Mouse (Mus musculus): ENCODE data around the gene Cdh12. TPM values are rescaled to one million over a fixed set of nuclear protein-coding genes. Genes with fewer than 3 reads are reported as not detected.
"Not testable (repeated sequence)": the region's sequence is repeated elsewhere in the genome, so short reads cannot be mapped to it uniquely, and the experiment has no call there.

The Cdh12 gene
- polyA plus RNA-seq, 1 experiment = not detected

DNA sequence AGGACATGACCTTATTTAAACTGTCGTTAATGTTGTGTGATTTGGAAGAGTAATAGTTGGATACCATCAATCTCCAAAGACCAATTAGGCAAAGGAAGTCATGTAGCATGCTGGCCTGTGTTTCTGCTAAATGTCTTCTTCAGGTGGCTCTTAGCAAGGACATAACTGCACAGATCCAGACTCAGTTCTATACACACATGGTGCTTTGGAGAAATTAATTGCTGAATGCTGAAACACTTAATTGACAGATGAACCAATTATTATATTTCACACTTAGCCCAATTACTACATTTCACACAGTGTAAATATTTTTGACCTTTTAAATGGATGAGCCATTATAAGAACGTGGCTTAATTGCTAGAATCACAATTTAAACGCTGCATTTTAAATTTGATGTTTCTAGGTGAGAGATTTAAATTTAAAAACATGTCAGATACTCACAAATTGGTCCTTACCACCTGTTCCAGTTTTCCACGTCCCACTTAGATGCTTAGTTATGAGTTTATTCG lies 133.6 kb downstream of the Cdh12 start:
- no peak for TF ChIP-seq GATA1 (IDR thresholded peaks at IDR 0.05; ENCODE audit: borderline replicate concordance, low read length)
- no peak for TF ChIP-seq FLI1 (IDR thresholded peaks at IDR 0.05; ENCODE audit: low read length)
- Histone ChIP-seq H3K4me1 (no peaks in the 10 kb centered on the region), H3K36me3 (replicated peaks; ENCODE audit: low read length) (no peaks in the 10 kb centered on the region), H3K27me3 (replicated peaks) (no peaks in the 10 kb centered on the region), H3K9me3 (no peaks in the 10 kb centered on the region), H3K4me3 (replicated peaks) (no peak overlapping the region)

DNA sequence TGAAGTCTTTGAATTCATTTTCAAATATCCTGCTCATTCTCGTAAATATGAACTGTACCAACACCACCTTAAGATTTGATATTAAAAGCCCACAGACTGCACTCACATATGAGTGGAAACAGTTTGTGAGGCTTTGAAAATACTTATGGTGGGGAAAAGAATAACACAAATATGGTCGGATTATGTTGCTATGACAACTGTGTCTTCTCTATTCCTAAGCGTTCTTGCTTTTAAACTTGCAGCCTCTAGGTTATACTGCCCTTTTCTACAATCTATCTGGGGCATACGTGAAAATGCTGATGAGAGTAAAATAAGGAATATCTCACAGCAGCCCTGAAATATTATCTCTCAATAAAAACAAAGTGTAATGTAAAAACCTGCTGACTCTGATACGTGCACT lies 142.5 kb downstream of the Cdh12 start:
- Histone ChIP-seq H3K27me3 (replicated peaks) (no peaks in the 10 kb centered on the region), H3K36me3 (replicated peaks; ENCODE audit: low read length) (no peaks in the 10 kb centered on the region), H3K9me3 (no peaks in the 10 kb centered on the region), H3K4me3 (replicated peaks) (no peak overlapping the region), H3K4me1 (no peaks in the 10 kb centered on the region)
- TF ChIP-seq FLI1 (IDR thresholded peaks at IDR 0.05; ENCODE audit: low read length) = no peak
- TF ChIP-seq GATA1 (IDR thresholded peaks at IDR 0.05; ENCODE audit: borderline replicate concordance, low read length) = no peak

DNA sequence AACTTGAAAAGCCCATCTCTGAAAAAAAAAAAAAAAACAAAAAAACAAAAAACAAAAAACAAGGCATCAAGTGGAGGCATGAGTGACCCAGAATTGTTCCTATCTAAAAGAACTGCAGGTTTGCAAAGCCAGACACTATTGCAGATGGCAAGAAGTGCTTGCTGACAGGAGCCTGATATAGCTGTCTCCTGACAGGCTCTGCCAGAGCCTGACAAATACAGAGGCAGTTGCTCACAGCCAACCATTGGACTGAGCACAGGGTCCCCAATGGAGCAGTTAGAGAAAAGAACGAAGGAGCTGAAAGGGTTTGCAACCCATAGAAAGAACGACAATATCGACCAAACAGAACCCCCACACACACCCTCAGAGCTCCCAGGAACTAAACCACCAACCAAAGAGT lies 156.7 kb downstream of the Cdh12 start:
- H3K4me1 ChIP-seq; H3K36me3 ChIP-seq (replicated peaks; ENCODE audit: low read length); H3K4me3 ChIP-seq (replicated peaks); H3K9me3 ChIP-seq; H3K27me3 ChIP-seq (replicated peaks): not testable (repeated sequence)

DNA sequence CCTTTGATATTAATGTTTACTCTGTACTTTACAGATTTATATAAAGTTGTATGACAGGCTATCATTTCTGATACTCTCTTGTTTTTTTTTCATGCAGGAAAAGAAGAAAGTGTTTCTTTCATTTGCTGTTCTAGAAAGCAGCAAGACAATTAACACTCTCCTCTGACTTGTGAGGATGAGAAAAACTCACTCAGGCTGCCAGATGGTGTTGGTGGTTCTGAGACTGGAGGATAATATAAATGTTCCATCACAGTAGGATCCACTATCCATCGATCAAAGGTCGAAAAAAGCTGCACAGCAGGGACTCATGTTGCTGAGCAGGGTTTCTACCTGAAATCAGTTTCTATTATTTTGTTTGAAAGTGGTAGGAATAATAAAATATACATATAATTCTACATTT lies 185.5 kb downstream of the Cdh12 start:
- H3K36me3 ChIP-seq (replicated peaks; ENCODE audit: low read length) = no peaks in the 10 kb centered on the region
- TF ChIP-seq GATA1 (IDR thresholded peaks at IDR 0.05; ENCODE audit: borderline replicate concordance, low read length) (no peak), FLI1 (IDR thresholded peaks at IDR 0.05; ENCODE audit: low read length) (no peak)
- no peaks in the 10 kb centered on the region for H3K27me3 ChIP-seq (replicated peaks)
- H3K4me1 ChIP-seq = no peaks in the 10 kb centered on the region
- H3K4me3 ChIP-seq (replicated peaks) = no peak overlapping the region
- H3K9me3 ChIP-seq = no peaks in the 10 kb centered on the region

DNA sequence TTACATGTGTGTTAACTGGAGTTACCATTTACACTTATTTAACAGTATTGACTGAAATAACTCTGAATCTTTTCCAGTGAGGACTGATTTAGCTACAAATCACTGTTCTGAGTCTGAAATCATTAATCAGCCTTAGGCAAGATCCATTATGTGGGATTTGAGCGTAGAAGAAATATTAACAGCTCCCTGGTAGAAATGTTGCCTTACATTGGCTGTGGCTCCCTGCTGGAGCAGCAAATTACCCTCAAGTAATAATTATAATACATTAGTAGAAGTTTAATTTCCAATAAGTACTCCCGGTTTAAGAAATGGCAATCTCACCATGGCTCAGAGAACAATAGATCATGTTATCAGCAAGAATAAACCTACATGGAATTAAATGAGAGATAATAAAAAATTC lies 190.1 kb downstream of the Cdh12 start:
- no peak for TF ChIP-seq GATA1 (IDR thresholded peaks at IDR 0.05; ENCODE audit: borderline replicate concordance, low read length)
- TF ChIP-seq FLI1 (IDR thresholded peaks at IDR 0.05; ENCODE audit: low read length) = no peak
- Histone ChIP-seq H3K9me3 (no peaks in the 10 kb centered on the region), H3K36me3 (replicated peaks; ENCODE audit: low read length) (no peaks in the 10 kb centered on the region), H3K27me3 (replicated peaks) (no peaks in the 10 kb centered on the region), H3K4me3 (replicated peaks) (no peak overlapping the region), H3K4me1 (no peaks in the 10 kb centered on the region)

DNA sequence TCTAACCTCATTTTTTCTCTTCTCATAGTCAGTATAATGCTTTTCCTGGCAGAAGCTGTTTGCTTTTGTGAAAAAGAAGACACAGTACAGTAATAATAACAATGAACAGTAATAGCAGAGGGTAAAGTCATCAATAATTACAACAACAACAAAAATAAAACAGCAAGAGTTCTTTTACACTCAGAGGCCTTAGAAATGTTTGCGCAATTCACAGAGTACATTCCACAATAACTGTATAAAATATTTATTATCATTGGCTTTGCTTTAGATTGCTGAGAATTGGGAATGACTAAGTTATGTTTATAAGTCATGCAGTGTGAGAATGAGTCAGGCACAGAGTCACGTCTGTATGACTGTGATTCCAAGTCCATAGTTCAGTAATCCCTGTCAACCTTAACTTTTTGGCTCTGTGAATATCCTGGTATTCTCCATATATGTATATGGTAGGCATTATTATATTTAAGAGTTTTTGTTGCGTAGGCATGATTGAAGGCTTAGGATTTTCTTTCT lies 193.9 kb downstream of the Cdh12 start:
- no peaks in the 10 kb centered on the region for H3K4me1 ChIP-seq
- H3K36me3 ChIP-seq (replicated peaks; ENCODE audit: low read length) = no peaks in the 10 kb centered on the region
- H3K9me3 ChIP-seq = no peaks in the 10 kb centered on the region
- H3K27me3 ChIP-seq (replicated peaks) = no peaks in the 10 kb centered on the region
- TF ChIP-seq GATA1 (IDR thresholded peaks at IDR 0.05; ENCODE audit: borderline replicate concordance, low read length) = no peak
- no peak for TF ChIP-seq FLI1 (IDR thresholded peaks at IDR 0.05; ENCODE audit: low read length)
- H3K4me3 ChIP-seq (replicated peaks) = no peak overlapping the region

DNA sequence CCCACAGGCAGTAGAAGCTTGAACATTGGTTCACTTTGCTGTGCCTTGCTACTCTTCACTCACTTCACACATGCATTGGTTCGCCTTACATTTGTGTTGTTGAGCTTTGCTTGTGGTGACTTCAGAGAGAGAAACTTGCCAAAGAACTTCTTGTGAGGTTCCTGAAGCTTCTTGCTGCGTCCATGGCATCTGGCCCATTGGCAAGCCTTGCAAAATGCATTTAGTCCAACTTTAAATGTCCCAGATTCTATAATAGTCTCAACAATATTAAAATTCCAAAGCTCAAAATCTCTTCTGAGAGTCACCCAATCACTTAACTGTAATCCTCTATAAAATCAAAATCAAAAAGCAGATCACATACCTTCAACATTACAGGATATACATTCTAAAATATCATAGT lies 211.2 kb downstream of the Cdh12 start:
- Histone ChIP-seq H3K36me3 (replicated peaks; ENCODE audit: low read length) (no peaks in the 10 kb centered on the region), H3K27me3 (replicated peaks) (no peaks in the 10 kb centered on the region), H3K9me3 (no peaks in the 10 kb centered on the region), H3K4me1 (no peaks in the 10 kb centered on the region), H3K4me3 (replicated peaks) (no peak overlapping the region)
- TF ChIP-seq GATA1 (IDR thresholded peaks at IDR 0.05; ENCODE audit: borderline replicate concordance, low read length) = no peak
- TF ChIP-seq FLI1 (IDR thresholded peaks at IDR 0.05; ENCODE audit: low read length) = no peak

DNA sequence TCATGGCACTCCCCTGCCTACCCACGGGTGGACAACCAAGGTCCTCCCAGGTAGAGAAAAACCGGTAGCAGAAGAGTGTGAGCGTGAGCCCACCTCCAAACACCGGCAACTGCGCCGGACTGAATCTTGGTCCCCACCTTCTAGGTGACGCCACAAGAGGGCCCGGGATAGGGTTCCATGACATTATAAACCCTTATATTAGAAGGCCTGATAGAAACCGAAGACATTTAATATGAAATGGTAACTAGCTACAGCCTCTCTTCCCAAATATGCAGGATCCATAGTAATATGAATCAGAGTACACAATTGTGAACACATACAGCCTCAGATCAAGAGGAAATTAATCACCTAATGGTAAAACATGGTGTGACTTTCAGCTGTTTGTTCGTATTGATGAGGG lies 217.6 kb downstream of the Cdh12 start, which contains the start of gene Acot10:
Gene Acot10, minus strand, starts transcription at position 101 of the 400 bp plus-strand sequence.
- H3K4me1 ChIP-seq = no peaks in the 10 kb centered on the region
- TF ChIP-seq FLI1 (IDR thresholded peaks at IDR 0.05; ENCODE audit: low read length) (no peak), GATA1 (IDR thresholded peaks at IDR 0.05; ENCODE audit: borderline replicate concordance, low read length) (no peak)
- H3K36me3 ChIP-seq (replicated peaks; ENCODE audit: low read length) = no peaks in the 10 kb centered on the region
- no peaks in the 10 kb centered on the region for H3K27me3 ChIP-seq (replicated peaks)
- H3K9me3 ChIP-seq = no peaks in the 10 kb centered on the region
- H3K4me3 ChIP-seq (replicated peaks) = no peak within 1 kb of the TSS

DNA sequence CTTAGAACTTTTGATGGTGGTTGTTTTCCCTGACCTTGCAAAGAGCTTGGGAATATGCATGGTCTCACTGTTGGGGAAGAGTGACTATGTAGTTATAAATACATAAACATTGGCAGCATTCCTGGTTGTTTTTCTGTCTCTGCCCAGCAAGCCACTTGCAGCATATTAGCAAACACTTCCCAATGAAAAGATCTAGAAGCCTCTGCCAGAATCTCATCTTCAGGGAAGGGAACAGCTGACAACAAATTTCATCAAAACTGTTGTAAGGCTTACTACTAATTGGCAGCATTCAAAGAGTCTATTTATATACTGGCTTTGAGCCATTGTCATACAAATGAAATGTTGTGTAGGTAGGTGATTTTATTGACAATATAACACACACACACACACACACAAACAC lies 218.3 kb downstream of the Cdh12 start:
- Histone ChIP-seq H3K4me1 (no peaks in the 10 kb centered on the region), H3K4me3 (replicated peaks) (no peak overlapping the region), H3K27me3 (replicated peaks) (no peaks in the 10 kb centered on the region), H3K36me3 (replicated peaks; ENCODE audit: low read length) (no peaks in the 10 kb centered on the region), H3K9me3 (no peaks in the 10 kb centered on the region)
- no peak for TF ChIP-seq FLI1 (IDR thresholded peaks at IDR 0.05; ENCODE audit: low read length)
- no peak for TF ChIP-seq GATA1 (IDR thresholded peaks at IDR 0.05; ENCODE audit: borderline replicate concordance, low read length)

DNA sequence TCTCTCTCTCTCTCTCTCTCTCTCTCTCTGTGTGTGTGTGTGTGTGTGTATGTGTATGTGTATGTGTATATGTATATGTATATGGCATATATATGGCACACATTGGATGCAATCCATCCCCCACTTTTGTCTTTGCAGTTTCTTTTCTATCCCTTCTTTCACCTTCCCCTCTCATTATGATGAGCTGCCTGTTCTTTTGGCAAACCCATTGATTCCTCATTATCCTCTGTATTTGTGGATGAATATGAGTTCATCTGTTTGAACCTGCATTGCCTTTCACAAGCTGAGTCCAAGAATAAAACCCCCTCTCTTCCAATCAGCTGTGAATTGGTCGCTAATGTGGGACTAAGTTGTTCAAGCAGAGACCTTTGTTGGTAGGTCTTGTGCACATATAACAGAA lies 218.9 kb downstream of the Cdh12 start:
- H3K36me3 ChIP-seq (replicated peaks; ENCODE audit: low read length) = no peaks in the 10 kb centered on the region
- no peaks in the 10 kb centered on the region for H3K27me3 ChIP-seq (replicated peaks)
- H3K4me1 ChIP-seq = no peaks in the 10 kb centered on the region
- H3K9me3 ChIP-seq = no peaks in the 10 kb centered on the region
- no peak overlapping the region for H3K4me3 ChIP-seq (replicated peaks)
- no peak for TF ChIP-seq FLI1 (IDR thresholded peaks at IDR 0.05; ENCODE audit: low read length)
- TF ChIP-seq GATA1 (IDR thresholded peaks at IDR 0.05; ENCODE audit: borderline replicate concordance, low read length) = no peak

DNA sequence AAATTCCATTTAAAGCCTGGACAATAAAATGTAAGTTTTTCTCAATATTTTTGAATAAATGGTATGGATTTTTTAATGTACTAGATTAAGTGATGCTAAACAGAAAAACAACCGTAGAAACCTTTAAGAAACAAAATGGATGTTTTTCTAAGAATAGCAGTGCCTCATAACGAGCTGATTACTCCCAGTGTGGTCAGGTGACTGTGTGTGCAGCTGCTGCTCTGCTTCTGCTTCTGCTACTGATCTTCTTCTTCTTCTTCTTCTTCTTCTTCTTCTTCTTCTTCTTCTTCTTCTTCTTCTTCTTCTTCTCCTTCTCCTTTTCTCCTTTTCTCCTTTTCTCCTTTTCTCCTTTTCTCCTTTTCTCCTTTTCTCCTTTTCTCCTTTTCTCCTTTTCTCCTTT lies 220.4 kb downstream of the Cdh12 start:
- not testable (repeated sequence) for H3K9me3 ChIP-seq; H3K36me3 ChIP-seq (replicated peaks; ENCODE audit: low read length); H3K4me3 ChIP-seq (replicated peaks); H3K27me3 ChIP-seq (replicated peaks); H3K4me1 ChIP-seq
